Mouse (Mus musculus): ENCODE data around the gene Fbxo9. TPM values are rescaled to one million over a fixed set of nuclear protein-coding genes. Genes with fewer than 3 reads are reported as not detected.

Gene Fbxo9
- polyA plus RNA-seq, 1 experiment from 2014 or later: 56.9 TPM

DNA sequence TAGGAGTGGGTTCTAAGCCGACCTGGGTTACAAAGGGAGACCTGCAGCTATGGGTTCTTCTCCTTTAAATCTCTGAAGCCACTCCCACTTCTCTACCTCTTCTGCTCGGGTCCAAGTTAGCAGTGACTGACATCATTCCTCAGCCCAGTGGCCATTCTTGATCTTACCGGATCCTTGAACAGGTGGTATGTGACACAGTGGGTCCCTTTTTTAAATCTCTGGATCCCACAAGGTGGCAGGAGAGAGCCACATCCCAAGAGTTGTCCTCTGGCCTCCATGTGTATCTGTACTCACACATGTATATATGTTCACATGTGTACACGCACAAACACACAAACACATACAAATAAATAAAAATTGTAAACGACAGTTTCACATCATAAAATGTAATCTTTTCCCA lies 73.6 kb downstream of the Fbxo9 start:
- Histone ChIP-seq H3K4me1 (replicated peaks; ENCODE audit: control insufficient read depth, insufficient read depth, low read length) (no peaks in the 10 kb centered on the region), H3K4me2 (ENCODE audit: low read length) (no peak overlapping the region), H3K27me3 (replicated peaks; ENCODE audit: control insufficient read depth, insufficient read depth, low read length) (no peaks in the 10 kb centered on the region), H3K9me3 (ENCODE audit: control insufficient read depth, low read length) (no peaks in the 10 kb centered on the region), H3K27ac (ENCODE audit: low read length) (no peak overlapping the region), H3K9ac (replicated peaks; ENCODE audit: low read depth, low read length) (no peak overlapping the region), H3K36me3 (ENCODE audit: control insufficient read depth, insufficient read depth) (no peaks in the 10 kb centered on the region), H3K4me3 (replicated peaks; ENCODE audit: low read length) (no peak overlapping the region)
- no peak for ATAC-seq
- 73% methylated on average over 5 of the region's 5 CpGs for WGBS

DNA sequence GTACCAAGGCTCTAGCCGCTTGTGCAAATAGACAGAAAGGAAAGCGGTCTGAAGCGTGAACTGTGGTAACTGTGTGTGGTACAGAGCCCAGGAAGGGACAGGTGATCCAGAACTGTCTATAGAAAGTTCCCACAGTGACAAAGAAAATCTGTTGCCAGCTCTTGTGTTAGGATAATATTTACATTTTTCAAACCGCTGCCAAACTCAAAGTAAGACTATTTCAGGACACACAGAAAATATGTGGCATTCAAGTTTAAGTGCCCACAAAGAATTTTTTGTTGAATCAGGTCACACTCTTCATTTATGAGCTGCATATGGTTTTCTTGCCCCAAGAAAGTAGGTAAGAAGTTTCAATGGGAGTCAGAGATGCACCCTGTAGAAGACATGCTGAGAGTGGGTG lies 75.9 kb downstream of the Fbxo9 start:
- Histone ChIP-seq H3K4me3 (replicated peaks; ENCODE audit: low read length) (no peak overlapping the region), H3K27me3 (replicated peaks; ENCODE audit: control insufficient read depth, insufficient read depth, low read length) (no peaks in the 10 kb centered on the region), H3K9me3 (ENCODE audit: control insufficient read depth, low read length) (no peaks in the 10 kb centered on the region), H3K4me2 (ENCODE audit: low read length) (no peak overlapping the region), H3K4me1 (replicated peaks; ENCODE audit: control insufficient read depth, insufficient read depth, low read length) (no peaks in the 10 kb centered on the region), H3K27ac (ENCODE audit: low read length) (no peak overlapping the region), H3K36me3 (ENCODE audit: control insufficient read depth, insufficient read depth) (no peaks in the 10 kb centered on the region), H3K9ac (replicated peaks; ENCODE audit: low read depth, low read length) (no peak overlapping the region)
- WGBS: 93% methylated on average over 4 of the region's 4 CpGs
- no peak for ATAC-seq

Other genes starting within 250 kb of the Fbxo9 start
- gene Elovl5, start 191.7 kb downstream of the Fbxo9 start, polyA plus RNA-seq (2015; fragmentation: Nextera tagmentation; extraction: Ambion mirVana): 70.7 and 78.9 TPM in 2 replicates
- gene Gcm1, start 57.1 kb downstream of the Fbxo9 start, polyA plus RNA-seq (2015; fragmentation: Nextera tagmentation; extraction: Ambion mirVana): not detected in 2 replicates
- gene Ick, start 127 bp upstream of the Fbxo9 start, polyA plus RNA-seq (2015; fragmentation: Nextera tagmentation; extraction: Ambion mirVana): 39.4 and 40.4 TPM in 2 replicates
- 11.9 and 14.9 TPM in 2 replicates for gene Gsta4, start 73.7 kb upstream of the Fbxo9 start, polyA plus RNA-seq (2015; fragmentation: Nextera tagmentation; extraction: Ambion mirVana)
- gene Gsta1, start 121.6 kb upstream of the Fbxo9 start, polyA plus RNA-seq (2015; fragmentation: Nextera tagmentation; extraction: Ambion mirVana): not detected in 2 replicates
- not detected in 2 replicates for gene Gm3776, start 148.1 kb upstream of the Fbxo9 start, polyA plus RNA-seq (2015; fragmentation: Nextera tagmentation; extraction: Ambion mirVana)
- gene Gm10639, start 180.9 kb upstream of the Fbxo9 start, polyA plus RNA-seq (2015; fragmentation: Nextera tagmentation; extraction: Ambion mirVana): not detected in 2 replicates
- not detected in 2 replicates for gene Omt2a, start 205.7 kb upstream of the Fbxo9 start, polyA plus RNA-seq (2015; fragmentation: Nextera tagmentation; extraction: Ambion mirVana)
- gene Omt2b, start 218.5 kb upstream of the Fbxo9 start, polyA plus RNA-seq (2015; fragmentation: Nextera tagmentation; extraction: Ambion mirVana): not detected in 2 replicates
- gene Gsta2, start 246.7 kb upstream of the Fbxo9 start, polyA plus RNA-seq (2015; fragmentation: Nextera tagmentation; extraction: Ambion mirVana): not detected in 2 replicates

Data from forebrain, embryonic 16.5 days (tissue).